Mouse (Mus musculus) heart, adult 11 months (tissue): ENCODE data around the gene Map3k10.
A peak's percentile ranks its signal among the peaks of the same experiment; 100 is the strongest.
"Not testable (repeated sequence)": the region's sequence is repeated elsewhere in the genome, so short reads cannot be mapped to it uniquely, and the experiment has no call there.

Source experiments
- DNase-seq: peaks from one replicate; pipeline ENCODE4 v3.0.0; 2022

The Map3k10 gene

DNA sequence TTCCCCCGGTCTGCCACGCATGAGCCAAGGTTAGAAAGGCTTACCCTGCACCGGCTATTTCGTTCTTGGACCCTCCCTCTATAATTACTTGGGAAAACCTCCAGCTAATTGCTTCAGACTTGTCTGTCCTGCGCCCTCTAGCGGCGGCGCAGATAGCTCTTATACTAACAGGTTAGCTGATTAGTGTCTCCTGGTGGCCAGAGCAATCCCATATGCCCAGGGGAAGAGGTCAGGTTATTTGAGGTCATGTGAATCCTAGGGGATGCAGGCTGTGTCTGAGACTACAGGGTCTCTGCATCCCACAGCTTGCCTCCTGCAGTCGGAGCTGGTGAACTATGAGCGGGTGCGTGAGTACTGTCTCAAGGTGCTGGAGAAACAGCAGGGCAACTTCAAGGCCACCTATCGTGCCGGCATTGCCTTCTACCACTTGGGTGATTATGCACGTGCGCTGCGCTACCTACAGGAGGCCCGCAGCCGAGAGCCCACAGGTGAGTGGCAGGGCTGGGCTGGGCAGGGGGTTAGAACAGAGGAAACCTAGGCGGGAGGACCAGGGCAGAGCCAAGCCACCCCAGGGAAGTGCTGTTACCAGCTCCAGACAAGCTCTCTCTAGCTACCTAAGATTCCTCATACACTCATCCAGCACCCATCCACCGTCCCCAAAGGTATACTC, 19.7 kb downstream of the Map3k10 start:
- DNase-seq = no peak

DNA sequence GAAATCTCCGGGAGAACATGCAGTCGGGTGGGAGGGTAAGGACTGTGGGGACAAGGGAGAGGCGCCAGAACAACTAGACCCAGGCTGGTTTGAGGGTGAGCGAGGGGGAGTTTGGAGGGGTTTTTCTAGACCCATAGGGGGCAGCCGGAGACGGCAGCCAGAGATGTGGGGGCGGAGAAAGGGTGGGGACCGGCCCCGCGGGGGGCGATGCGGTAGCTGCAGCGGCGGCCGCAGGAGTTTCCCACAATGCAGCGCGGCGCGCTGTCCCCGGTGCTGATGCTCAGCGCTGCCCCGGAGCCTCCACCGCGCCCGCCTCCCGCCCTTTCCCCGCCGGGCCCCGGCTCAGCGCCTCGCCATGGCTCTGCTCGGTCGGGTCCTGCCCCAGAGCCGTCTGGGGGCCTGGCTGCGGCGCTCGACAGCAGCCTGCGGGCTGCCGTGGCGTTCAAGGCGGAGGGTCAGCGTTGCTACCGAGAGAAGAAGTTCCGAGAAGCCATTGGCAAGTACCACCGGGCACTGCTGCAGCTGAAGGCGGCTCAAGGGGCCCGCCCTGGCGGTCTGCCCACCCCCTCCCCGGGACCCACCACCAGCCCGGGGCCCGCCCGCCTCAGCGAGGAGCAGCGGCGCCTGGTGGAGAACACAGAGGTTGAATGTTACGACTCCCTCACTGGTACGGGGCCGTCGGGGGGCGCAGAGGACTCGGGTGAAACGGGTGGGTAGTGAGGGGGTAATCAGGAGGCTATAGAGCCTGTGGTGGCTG, 20.5 kb downstream of the Map3k10 start, which contains the start of gene Ttc9b:
Gene Ttc9b, plus strand, starts transcription at position 235 of the 757 bp plus-strand sequence.
- DNase-seq = no peak

DNA sequence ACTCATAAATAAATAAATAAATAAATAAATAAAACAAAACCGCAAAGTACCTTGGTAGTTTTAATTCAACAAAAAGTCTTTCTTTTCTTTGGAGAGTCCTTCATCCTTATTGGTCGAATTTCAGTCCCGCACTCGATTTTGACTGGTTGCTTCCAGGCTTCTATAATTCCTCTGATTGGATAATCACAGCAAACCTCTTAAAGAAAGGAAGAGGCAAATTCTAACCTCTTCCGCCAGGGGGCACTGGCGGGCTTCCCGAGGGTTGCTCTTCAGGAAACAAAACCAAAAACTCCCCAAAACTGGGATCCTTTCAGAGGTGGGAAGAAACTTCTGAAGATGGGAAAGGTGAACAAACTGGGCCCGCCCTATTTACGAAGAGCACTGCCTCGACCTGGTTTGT, 23.4 kb downstream of the Map3k10 start:
- DNase-seq = peak; percentile 92

DNA sequence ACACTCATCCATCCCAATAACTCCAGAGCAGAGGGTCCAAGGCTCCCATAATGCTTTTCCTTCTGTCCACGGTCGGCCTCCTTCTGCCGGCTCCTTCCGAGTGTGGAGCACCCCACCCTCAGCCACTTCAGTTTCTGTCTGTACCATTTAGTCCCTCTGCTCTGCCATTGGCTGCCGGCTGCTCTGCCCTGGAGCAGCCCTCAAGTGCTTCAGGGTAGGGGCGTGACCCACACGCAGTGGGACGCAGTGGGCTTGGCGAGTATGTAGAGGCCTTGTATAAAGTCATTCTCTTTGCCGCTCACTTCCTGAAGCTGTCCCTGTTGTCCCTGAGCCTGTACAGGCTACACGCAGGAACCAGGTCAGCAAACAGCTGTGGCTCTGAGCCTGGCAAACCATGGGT, 24.7 kb downstream of the Map3k10 start:
- DNase-seq = no peak

DNA sequence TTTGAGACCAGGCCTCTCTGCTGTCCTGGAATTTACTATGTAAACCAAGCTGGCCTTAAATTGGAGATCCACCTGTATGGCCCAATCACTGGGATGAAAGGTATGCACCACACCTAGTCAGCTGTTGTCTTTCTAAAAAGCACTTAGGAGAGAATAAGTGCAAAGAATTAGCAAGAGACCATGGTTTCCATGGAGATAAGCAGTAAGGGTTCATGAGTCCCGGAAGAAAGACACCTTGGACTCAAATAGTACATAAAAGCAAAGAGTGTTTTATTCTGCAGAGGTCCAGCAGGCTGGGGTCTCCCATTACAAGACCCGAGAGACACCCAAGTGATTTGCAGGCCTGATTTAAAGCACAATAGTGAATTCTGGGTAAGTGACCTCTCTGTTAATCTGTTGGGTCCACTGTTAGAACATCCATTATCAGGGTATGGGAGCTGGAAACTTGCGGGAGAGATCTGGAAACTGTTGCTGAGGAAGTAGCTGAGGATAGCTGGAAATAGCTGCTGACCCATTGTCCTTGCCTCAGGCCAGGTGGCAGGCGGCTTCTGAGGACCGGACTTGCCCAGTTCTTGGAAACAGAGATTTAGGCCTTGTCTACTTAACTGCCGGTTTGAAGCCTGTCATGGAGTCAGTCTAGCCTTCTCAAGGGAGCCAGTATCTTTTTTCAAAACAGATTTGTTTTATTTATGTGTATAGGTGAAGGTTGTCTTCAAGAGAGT, 27.0 kb downstream of the Map3k10 start:
- no peak for DNase-seq

DNA sequence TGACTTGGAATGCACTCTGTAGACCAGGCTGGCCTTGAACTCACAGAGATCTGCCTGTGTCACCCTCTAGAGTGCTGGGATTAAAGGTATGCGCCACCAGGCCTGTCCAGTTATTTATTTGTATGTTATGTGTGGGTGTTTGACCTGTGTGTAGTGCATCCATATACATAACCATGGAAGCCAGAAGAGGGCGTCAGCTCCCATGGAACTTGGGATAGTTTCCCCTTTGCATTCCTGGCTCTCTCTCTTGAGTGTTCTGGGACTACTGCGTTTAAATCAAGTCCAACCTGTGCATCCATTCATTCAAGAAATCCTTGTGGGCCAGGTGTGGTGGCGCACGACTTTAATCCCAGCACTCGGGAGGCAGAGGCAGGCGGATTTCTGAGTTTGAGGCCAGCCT, 27.9 kb downstream of the Map3k10 start:
- no peak for DNase-seq

DNA sequence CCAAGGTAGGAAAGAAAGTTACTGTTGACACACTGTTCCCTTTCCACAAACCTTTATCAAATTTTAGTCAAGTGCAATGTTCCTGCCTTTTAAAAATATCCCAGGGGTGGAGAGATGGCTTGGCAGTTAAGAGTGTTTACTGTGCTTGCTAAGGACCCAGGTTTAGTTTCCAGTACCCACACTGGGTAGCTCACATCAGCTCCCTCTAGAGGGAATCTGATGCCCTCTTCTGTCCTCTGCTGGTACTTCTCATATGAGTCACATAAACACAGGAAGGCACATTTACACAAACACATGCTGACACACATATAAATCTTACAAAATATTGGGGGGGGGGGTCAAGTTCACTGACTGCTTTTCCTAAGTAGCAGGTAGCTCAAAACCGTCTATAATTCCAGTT, 29.9 kb downstream of the Map3k10 start:
- no peak for DNase-seq

DNA sequence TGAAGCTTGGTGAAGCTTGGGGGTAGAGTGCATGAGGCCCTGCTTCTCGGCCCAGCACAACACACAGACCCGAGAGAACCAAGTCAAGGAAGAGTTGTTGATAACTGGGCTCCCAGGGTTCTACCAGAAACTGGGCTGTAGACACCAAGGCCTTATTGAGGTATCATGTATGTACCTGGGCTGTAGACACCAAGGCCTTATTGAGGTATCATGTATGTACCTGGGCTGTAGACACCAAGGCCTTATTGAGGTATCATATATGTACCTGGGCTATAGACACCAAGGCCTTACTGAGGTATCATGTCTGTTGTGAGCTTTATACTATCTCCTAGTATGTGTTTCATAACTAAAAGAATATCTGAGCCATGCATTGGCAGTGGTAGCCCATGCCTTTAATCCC, 39.3 kb downstream of the Map3k10 start:
- not testable (repeated sequence) for DNase-seq

DNA sequence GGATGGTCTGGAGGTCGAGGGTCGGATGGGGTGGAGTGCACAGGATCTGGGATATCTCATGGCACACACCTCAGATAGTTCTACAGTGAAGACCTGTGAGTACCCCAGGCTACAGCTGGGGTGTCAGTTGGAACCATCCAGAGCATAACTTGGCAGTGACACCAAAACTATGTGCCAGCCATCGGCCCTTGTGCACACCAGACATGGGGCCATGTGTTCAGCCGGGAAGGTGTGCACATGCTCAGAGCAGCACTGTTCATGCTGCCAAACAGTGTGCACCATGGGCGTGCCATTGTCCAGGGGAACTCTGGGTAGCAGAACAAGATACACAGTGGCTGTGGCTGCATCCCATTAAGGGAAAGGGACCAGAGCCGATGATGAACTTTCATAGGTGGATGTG, 39.7 kb downstream of the Map3k10 start:
- peak; percentile 81 for DNase-seq

DNA sequence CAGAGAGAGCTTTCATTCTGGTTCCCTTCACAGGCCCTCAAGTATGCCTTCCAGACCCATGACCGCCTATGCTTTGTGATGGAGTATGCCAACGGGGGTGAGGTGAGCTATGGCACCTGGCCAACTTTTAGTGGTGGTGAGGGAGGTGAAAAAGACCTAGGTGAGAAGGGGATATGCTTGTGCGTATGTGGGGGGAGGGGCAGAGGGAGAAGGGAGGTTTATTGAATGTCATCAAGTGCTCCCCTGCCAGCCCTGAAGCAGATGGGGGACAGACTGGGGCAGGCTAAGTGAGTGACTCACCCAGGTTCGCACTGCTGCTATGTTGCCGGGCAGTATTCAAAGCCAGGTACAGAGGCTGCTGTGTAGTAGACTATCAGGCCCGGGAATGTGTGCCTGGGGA, 41.2 kb downstream of the Map3k10 start:
- no peak for DNase-seq

DNA sequence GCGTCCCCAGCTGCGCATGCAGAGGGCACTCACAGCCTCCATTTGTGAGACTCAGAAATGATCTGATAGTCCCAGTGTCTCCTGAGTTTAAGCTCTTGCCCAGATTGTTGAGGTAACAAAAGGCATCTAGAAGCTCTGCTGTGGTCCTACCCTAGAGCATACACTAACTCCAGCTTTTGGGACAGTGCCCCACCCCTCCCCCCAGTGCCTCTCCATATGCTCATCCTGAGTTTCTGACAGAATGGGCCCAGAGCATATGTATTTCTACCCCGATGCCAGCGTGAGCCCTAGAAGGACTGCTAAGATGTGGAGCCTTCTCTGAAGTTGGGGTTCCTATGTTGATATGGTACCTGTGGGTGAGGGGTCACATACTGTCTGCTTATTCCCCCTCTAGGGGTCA, 43.0 kb downstream of the Map3k10 start:
- no peak for DNase-seq

DNA sequence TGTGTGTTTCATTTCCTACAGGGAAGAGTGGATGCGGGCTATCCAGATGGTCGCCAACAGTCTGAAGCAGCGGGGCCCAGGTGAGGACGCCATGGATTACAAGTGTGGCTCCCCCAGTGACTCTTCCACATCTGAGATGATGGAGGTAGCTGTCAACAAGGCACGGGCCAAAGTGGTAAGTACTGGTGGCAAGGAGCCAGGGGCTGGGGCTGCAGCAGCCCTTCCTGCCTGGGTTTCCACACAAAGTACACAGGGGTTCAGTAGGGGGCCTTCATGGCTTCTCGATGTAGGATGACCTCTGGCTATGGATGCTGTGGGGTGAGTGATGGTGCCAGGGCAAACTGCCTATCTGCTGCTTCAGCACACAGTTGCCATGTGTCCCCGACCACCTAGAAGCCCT, 45.6 kb downstream of the Map3k10 start:
- DNase-seq = not testable (repeated sequence)

DNA sequence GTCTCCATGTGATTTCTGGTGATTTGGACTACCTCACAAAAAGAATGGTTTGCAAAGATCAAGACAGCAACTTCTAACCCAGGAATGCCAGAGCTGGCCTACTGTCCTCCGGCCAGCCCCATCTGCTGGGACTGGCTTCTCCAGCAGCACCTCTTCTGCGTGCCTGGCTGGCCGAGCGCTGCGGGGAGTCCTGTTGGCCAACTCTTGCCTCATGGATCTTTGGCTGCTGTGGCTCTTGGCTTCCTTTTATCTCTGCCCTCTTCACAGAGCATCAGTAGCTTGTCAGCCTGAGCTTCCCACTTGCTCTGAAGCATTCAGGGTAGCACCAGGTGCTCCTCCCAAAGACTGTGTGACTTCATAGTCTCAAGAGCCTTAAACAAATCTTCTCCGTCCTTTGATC, 46.2 kb downstream of the Map3k10 start:
- DNase-seq = peak; percentile 92

DNA sequence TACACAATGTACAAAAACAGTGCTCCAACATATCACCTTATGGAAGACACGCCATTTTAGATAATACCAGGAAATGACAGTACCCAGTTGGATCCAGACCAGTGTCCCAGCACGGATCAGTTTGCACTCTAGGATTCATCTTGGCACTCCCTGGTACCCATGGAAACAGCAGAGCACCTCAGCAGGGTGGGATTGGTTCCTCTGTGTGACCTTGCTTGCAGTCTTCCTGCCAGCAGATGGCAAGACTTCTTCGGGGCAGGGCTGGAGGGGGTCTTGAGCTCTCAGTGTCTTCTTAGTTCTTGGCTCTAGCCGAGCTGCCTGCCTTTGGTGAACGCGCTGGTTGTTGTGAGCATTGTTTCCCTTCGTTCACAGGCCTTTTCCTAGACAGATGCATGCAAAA, 46.7 kb downstream of the Map3k10 start:
- DNase-seq = no peak

DNA sequence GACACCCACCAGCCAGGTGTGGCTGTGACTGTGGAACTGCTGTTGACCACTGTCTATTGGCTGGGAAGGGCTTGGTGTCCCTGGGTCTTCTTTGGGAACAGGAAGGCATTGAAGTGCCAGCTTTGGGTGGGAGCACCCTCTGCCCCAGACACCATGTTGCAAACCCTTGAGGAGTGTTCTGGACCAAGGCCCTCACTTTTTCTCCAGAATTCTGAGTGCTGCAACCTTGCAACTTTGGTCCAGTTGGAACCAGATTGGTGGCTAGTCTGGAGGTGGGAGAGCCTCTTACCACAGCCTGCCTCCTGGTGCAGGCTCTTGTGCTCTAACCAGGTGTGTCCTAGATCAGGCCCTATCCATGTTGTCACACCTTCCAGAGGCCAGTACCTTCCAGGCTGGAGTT, 49.4 kb downstream of the Map3k10 start:
- no peak for DNase-seq

DNA sequence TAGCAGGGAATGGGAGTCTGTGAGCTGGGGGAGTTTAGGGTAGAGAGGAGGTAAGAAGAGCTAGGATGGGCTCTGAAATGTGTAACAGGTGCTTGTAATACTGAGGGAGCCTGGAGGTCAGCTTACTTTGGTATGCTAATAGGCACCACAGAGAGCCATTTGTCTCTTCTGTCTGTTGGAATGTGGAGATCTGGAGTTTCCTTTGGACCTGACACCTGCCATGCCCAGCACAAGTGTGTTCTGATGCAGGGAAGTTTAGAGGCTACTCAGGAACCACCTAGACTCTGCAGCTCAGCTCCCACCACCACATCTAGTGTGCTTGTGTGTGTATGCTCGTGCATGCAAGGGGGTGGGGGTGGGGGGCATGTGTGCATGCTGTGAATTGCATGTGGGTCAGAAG, 52.2 kb downstream of the Map3k10 start:
- DNase-seq = no peak

DNA sequence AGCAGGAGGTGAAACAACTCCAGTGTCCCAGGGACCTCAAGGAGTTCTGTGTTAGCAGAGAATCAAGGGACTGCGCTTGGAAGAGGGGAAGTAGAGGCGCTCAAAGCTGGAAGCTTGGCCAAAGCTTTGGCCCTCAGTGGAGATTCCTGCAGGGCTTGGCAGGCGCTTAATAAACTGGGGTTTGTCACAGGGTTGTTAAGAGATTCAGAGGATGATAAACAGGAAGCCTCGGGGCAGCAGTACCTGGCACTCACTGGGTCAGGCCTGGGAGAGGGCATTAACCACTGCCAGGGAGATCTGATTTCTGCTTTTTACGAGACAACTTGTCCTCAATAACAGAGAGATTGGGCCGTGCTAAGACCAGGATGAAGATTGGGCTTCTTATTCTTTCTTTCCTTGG, 53.4 kb downstream of the Map3k10 start:
- no peak for DNase-seq

DNA sequence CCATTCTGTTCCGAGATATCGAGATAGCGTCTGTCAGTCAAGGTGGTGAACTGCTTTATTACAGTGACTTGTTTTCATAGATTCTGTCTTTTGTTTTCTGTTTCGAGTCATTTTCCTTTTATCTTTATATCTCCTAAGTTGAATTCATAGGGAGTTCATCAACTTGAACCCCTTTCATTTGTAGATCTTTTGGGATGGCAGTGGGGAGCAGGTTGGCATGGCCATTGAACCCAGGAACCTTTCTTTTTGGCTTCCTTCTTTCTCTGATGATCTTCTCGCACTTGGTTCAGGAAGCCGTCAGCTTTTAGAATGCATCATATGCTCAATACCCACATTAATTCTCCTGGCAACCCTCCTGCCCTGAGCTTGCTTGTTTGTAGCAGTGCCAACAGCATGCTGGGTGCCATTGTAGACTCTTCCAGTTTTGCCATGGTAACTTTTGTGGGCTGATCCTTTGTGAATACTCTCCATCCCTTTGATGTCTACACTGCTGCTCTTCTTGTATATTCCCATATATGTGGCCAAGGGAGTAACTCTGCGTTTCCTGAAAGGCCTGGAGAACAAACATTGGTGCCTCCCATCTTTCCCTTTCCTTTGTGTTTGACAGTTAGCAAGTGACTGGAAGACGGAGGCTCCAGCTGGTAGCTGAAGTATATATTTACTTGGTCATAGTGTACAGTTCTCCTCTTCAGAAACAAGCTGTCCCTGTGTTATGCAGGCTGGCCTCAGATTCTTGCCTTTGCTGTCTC, 60.5 kb downstream of the Map3k10 start:
- no peak for DNase-seq

DNA sequence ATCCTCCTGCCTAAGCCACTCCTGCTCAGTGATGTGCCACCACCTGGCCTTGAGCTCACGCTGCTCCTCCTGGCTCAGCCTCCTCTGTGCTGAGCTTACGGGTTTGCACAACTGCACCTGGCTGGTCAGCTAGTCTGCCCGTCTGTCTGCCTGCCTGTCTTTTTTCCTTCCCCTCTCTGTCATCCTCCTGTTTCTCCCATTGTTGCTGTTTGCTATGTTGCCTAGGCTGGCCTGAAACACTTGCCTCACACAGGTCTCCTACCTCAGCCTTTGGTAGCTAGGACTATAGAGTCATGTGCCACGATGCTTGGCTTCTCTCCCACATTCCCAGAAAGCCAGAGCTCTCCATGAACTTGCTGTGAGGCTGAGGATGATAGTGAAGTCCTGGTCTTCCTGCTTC, 61.5 kb downstream of the Map3k10 start:
- no peak for DNase-seq

DNA sequence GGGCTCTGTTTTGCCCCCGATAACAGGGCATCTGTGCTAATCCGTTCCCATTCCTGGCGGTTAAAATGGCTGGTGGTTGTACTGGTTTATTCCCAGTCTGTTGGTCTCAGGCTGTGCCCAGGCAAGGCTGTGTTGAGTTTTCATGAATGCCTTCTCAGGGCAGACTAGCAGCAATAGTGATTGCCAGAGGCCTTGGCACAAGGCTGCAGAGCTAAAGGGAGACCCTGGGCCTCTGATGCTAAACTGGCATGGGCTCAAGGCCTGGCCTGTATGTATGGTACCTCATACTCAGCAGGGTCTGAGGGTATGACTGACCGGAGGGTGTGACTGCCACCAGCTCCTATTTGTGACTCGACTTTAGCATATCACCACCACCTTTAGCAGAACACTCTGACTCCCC, 63.5 kb downstream of the Map3k10 start:
- no peak for DNase-seq

DNA sequence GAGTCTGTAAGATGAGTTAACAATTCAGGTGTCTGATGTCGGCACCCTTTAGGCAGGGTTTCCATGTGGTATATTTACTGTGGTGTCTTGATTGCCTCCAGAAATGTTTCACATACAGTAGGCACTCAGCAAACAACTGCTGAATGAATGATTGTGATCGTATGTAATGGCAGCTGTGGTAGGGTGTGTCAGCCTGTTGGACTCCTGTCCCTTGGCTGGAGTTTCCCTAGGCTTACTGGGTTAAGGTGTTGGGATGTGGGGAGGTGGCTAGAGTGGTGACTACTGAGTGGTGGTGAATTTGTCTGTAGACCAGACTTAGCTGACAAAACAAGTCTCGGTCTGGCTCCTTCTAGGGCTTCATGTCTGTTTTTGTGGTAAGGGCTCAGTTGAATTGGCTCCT, 64.0 kb downstream of the Map3k10 start:
- no peak for DNase-seq

DNA sequence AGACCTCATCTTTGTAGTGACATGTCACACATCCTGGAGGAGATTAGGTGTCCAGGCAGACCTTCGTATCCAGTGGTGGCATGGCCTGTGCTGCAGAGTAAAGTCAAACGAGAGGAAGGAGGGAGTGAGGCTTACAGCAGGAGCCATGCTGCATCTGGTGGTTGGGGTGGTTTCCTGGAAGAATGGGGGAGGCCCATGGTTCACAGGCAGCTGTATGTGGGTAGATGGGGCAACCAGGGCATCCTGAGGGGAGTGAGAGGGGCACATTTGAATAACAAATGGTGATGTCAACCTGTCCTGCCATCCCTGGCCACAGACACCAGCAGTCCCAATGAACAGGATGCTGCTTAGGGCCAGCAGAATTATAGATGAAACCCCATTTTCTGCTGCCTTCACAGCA, 64.7 kb downstream of the Map3k10 start:
- no peak for DNase-seq

DNA sequence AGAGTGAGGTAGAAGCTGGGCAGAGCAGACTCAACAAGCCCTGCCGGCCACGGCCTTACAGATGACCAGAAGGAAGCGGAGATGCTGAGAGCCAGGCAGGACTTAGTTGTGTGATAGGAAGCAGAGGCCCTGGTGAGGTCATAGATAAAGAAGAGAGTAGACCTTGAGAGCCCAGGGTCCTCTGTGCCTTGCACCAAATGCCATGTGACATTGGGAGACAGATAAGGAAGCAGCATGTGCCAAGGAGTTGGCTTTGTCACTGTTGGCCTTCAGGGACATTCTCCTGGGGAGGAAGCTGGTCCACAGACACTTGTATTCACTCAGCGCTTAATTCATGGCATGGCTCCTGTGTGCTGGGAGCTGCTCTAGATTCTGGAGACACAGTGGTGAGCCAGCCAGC, 65.1 kb downstream of the Map3k10 start:
- peak; percentile 93 for DNase-seq
